Mouse (Mus musculus): ENCODE measurements around the gene Tmem129.

GRCm38 (mm10) chr5:33682963-33683362, 24.7 kb upstream of the Tmem129 start:
- TF ChIP-seq POLR2A (IDR thresholded peaks at IDR 0.05; ENCODE audit: insufficient read depth, low read depth, low read length), result no peak
- TF ChIP-seq CTCF (IDR thresholded peaks at IDR 0.05; ENCODE audit: insufficient read depth, low read depth, low read length), result no peak

Measured in olfactory bulb, adult 2 months (tissue).